ENCODE assay signal across 19 mouse cellular contexts in genomic region chr2:6904411-6904810, GRCm38 (mm10).
"Had no signal": no experiment of that assay in that cellular context is flagged by ENCODE, and none has a peak within 500 bp of the region (broad histone marks: within the 10 kb centered on the region; RNA-seq: fewer than 3 reads in every experiment).

No protein-coding gene starts in this region.

- H3K4me1 ChIP-seq: liver, embryonic 13.5 days; megakaryocyte, embryonic 14.5 days; neural tube, embryonic 12.5 days; stomach, embryonic 15.5 days had no signal

- H3K27me3 ChIP-seq: liver, embryonic 13.5 days; megakaryocyte, embryonic 14.5 days; midbrain, embryonic 15.5 days; neural tube, embryonic 12.5 days; neural tube, embryonic 15.5 days; stomach, embryonic 15.5 days had no signal

- DNase-seq: kidney, adult 18-20 months; kidney, adult 9 months; kidney, postnatal 14 days; kidney, postnatal 4 days; layer of hippocampus, adult 9-11 months; layer of hippocampus, postnatal 36 days; liver, embryonic 13.5 days; lung, adult 2 months; right cerebral cortex, adult 18-20 months; right cerebral cortex, postnatal 14 days; right cerebral cortex, postnatal 4 days; thymus, postnatal 25 days had no signal

- H3K9me3 ChIP-seq: liver, embryonic 13.5 days; megakaryocyte, embryonic 14.5 days; midbrain, embryonic 15.5 days; neural tube, embryonic 12.5 days; neural tube, embryonic 15.5 days; stomach, embryonic 15.5 days had no signal

- ATAC-seq: midbrain, embryonic 15.5 days had no signal

- H3K27ac ChIP-seq: liver, embryonic 13.5 days; midbrain, embryonic 15.5 days; neural tube, embryonic 12.5 days; neural tube, embryonic 15.5 days; stomach, embryonic 15.5 days had no signal

- H3K4me2 ChIP-seq: liver, embryonic 13.5 days; midbrain, embryonic 11.5 days; midbrain, embryonic 15.5 days; neural tube, embryonic 12.5 days; neural tube, embryonic 15.5 days; stomach, embryonic 15.5 days had no signal

- H3K9ac ChIP-seq: liver, embryonic 13.5 days; midbrain, embryonic 15.5 days; neural tube, embryonic 12.5 days; neural tube, embryonic 15.5 days; stomach, embryonic 15.5 days had no signal

- H3K36me3 ChIP-seq: liver, embryonic 13.5 days; midbrain, embryonic 15.5 days; neural tube, embryonic 12.5 days; neural tube, embryonic 15.5 days; stomach, embryonic 15.5 days had no signal

- H3K4me3 ChIP-seq: left cerebral cortex, adult 2 months; liver, embryonic 13.5 days; megakaryocyte, embryonic 14.5 days; midbrain, embryonic 15.5 days; neural tube, embryonic 12.5 days; neural tube, embryonic 15.5 days; stomach, embryonic 15.5 days had no signal
